Mouse (Mus musculus) liver, adult 2 months (tissue): ENCODE data around the gene Rhoh.

Experiments
- CTCF ChIP-seq: fragments of 200-500 bp; IDR thresholded peaks from 2 replicates; pipeline ENCODE4 v1.5.1; 2011; ENCODE audit warnings: low read depth, low read length, control low read depth
- POLR2A ChIP-seq: fragments of 200-500 bp; IDR thresholded peaks from 2 replicates; pipeline ENCODE4 v1.6.1; 2011; ENCODE audit warnings: low read length, control low read depth; ENCODE audit not compliant: insufficient read depth; ENCODE audit errors: extremely low read depth

DNA sequence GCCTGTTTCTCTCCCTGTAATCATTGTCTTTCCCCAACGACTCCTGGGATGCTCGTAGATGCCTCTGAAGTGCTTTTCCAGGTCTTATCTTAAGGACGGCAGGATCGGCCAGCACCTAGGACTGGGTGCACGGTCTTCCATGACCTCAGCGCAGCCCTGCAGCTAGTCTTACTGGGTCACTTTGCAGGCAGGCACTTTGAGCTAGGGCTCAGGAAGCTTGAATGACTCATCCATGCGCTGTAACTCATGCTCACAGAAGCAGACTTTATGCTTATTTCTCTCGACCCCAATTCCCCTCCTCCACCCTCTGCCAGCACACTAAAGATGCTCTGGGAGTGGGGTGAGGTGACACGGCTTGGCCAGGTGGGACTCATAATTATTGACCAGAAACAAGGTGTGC is 41.8 kb downstream of the Rhoh start:
- no peak for TF ChIP-seq POLR2A
- no peak for TF ChIP-seq CTCF
